In genomic region chr2:34901726-34902125, GRCm38 (mm10) we compare ENCODE assay signal across 32 mouse cellular contexts. TPM values are rescaled to one million over a fixed set of nuclear protein-coding genes. Genes with fewer than 3 reads are reported as not detected.
A peak's percentile ranks its signal among the peaks of the same experiment; 100 is the strongest.
DNase-seq lines count a peak whose midpoint lies in the region; ATAC-seq and TF ChIP-seq lines count a peak whose summit lies in the region.
"Had no signal": no experiment of that assay in that cellular context is flagged by ENCODE, and none has a peak within 500 bp of the region (broad histone marks: within the 10 kb centered on the region; RNA-seq: fewer than 3 reads in every experiment).

No protein-coding gene starts in this region.

- peak; percentile 22 to 31 for DNase-seq in cerebellum, postnatal 10 days
- no peak for DNase-seq in cerebellum, adult 11-12 months
- DNase-seq in liver, postnatal 0 days: no peak
- no peak for DNase-seq in liver
- DNase-seq in stomach, postnatal 0 days (ENCODE audit: low spot score): no peak
- no peak for DNase-seq in right cerebral cortex, adult 18-20 months
- DNase-seq: adrenal gland, adult 8-10 months; cerebellum, adult 9-11 months; gastrocnemius, postnatal 14 days; heart, postnatal 36 days; kidney, adult 9 months; kidney, postnatal 14 days; lung, postnatal 4 days; right cerebral cortex, postnatal 14 days; thymus, adult 18-20 months; thymus, postnatal 25 days had no signal

- no peak overlapping the region for H3K27ac ChIP-seq in liver, postnatal 0 days (ENCODE audit: low read depth)
- no peak overlapping the region for H3K27ac ChIP-seq in ES-Bruce4 (ENCODE audit: insufficient read depth, low read length)
- no peak overlapping the region for H3K27ac ChIP-seq in stomach, postnatal 0 days (replicated peaks)
- H3K27ac ChIP-seq: forebrain, embryonic 12.5 days; heart, embryonic 10.5 days; heart, embryonic 15.5 days; hindbrain, embryonic 12.5 days; hindbrain, postnatal 0 days; left cerebral cortex, adult 2 months; limb, embryonic 12.5 days; liver, embryonic 15.5 days; midbrain, embryonic 13.5 days had no signal

- no peak overlapping the region for H3K4me2 ChIP-seq in liver, postnatal 0 days (ENCODE audit: low read depth, low read length)
- H3K4me2 ChIP-seq in stomach, postnatal 0 days (replicated peaks; ENCODE audit: low read depth): no peak overlapping the region
- H3K4me2 ChIP-seq: forebrain, embryonic 12.5 days; heart, embryonic 15.5 days; hindbrain, embryonic 12.5 days; limb, embryonic 12.5 days; liver, embryonic 15.5 days; lung, embryonic 15.5 days; midbrain, embryonic 13.5 days had no signal

- 78% methylated on average over 4 of the region's 4 CpGs for WGBS in liver, postnatal 0 days (ENCODE audit: insufficient replicate concordance)
- 78% methylated on average over 4 of the region's 4 CpGs for WGBS in stomach, postnatal 0 days

- no peak overlapping the region for H3K9ac ChIP-seq in liver, postnatal 0 days (replicated peaks)
- no peak overlapping the region for H3K9ac ChIP-seq in ES-Bruce4 (ENCODE audit: low read depth, poor library complexity, severe bottlenecking)
- H3K9ac ChIP-seq in stomach, postnatal 0 days (ENCODE audit: low read length): no peak overlapping the region
- H3K9ac ChIP-seq: forebrain, embryonic 12.5 days; heart, embryonic 15.5 days; hindbrain, embryonic 12.5 days; limb, embryonic 12.5 days; liver, embryonic 15.5 days; lung, embryonic 15.5 days; midbrain, embryonic 13.5 days had no signal

- TF ChIP-seq EP300 in liver, postnatal 0 days (IDR thresholded peaks at IDR 0.05; ENCODE audit: low read depth): no peak
- no peak for TF ChIP-seq EP300 in ES-Bruce4 (IDR thresholded peaks at IDR 0.05; ENCODE audit: insufficient read depth, low read depth, low read length)
- TF ChIP-seq EP300 in stomach, postnatal 0 days (optimal IDR thresholded peaks at IDR 0.05): no peak

- no peak for ATAC-seq in liver, postnatal 0 days
- ATAC-seq in stomach, postnatal 0 days (ENCODE audit: low FRiP score, low TSS enrichment): no peak
- ATAC-seq: hindbrain, postnatal 0 days; intestine, embryonic 16.5 days; midbrain, embryonic 13.5 days had no signal

- H3K36me3 ChIP-seq in liver, postnatal 0 days (replicated peaks; ENCODE audit: insufficient read depth, low read length): peaks cover 14% of the 10 kb centered on the region
- H3K36me3 ChIP-seq in ES-Bruce4 (ENCODE audit: control insufficient read depth, insufficient read depth, low read length, poor library complexity, severe bottlenecking): no peaks in the 10 kb centered on the region; the same call in 1 of the 2 replicates
- H3K36me3 ChIP-seq in stomach, postnatal 0 days (ENCODE audit: control insufficient read depth, insufficient read depth, low read length): peaks cover 6% of the 10 kb centered on the region; the same call in 1 of the 2 replicates
- H3K36me3 ChIP-seq: hindbrain, embryonic 12.5 days; limb, embryonic 12.5 days; lung, embryonic 15.5 days; midbrain, embryonic 13.5 days had no signal

- peaks cover 24% of the 10 kb centered on the region for H3K4me1 ChIP-seq in liver, postnatal 0 days (ENCODE audit: insufficient read depth)
- H3K4me1 ChIP-seq in ES-Bruce4 (ENCODE audit: control insufficient read depth, insufficient read depth, low read length): no peaks in the 10 kb centered on the region
- no peaks in the 10 kb centered on the region; the same call in none of the 2 replicates for H3K4me1 ChIP-seq in stomach, postnatal 0 days (replicated peaks; ENCODE audit: control insufficient read depth, insufficient read depth)

- TF ChIP-seq CTCF in liver, postnatal 0 days (IDR thresholded peaks at IDR 0.05; ENCODE audit: low read depth): 0 out of 2 replicates have a peak, but pooled peaks have one; percentile 18
- TF ChIP-seq CTCF in ES-Bruce4 (IDR thresholded peaks at IDR 0.05; ENCODE audit: low read depth, low read length): peak; percentile 34
- TF ChIP-seq CTCF in stomach, postnatal 0 days (IDR thresholded peaks at IDR 0.05; ENCODE audit: low read depth): peak; percentile 20; the same call in 1 of the 2 replicates

- no peak for TF ChIP-seq POLR2A in ES-Bruce4 (IDR thresholded peaks at IDR 0.05; ENCODE audit: insufficient read depth, low read length)

- H3K9me3 ChIP-seq in liver, postnatal 0 days (ENCODE audit: low read length): no peaks in the 10 kb centered on the region
- no peaks in the 10 kb centered on the region for H3K9me3 ChIP-seq in ES-Bruce4 (replicated peaks; ENCODE audit: control insufficient read depth, insufficient read depth, low read length, poor library complexity, severe bottlenecking)
- no peaks in the 10 kb centered on the region for H3K9me3 ChIP-seq in stomach, postnatal 0 days (ENCODE audit: control insufficient read depth, low read length)
- H3K9me3 ChIP-seq: forebrain, embryonic 12.5 days; heart, embryonic 10.5 days; heart, embryonic 15.5 days; hindbrain, embryonic 12.5 days; limb, embryonic 12.5 days; liver, embryonic 15.5 days; lung, embryonic 15.5 days; megakaryocyte, embryonic 14.5 days; midbrain, embryonic 13.5 days had no signal

- no peaks in the 10 kb centered on the region for H3K27me3 ChIP-seq in liver, postnatal 0 days (ENCODE audit: insufficient read depth, low read length)
- H3K27me3 ChIP-seq in ES-Bruce4 (ENCODE audit: control insufficient read depth, insufficient read depth, low read length, poor library complexity, severe bottlenecking): no peaks in the 10 kb centered on the region
- H3K27me3 ChIP-seq in stomach, postnatal 0 days (ENCODE audit: control insufficient read depth, insufficient read depth, low read length): no peaks in the 10 kb centered on the region
- H3K27me3 ChIP-seq: heart, embryonic 15.5 days; hindbrain, embryonic 12.5 days; liver, embryonic 15.5 days; lung, embryonic 15.5 days had no signal

- H3K4me3 ChIP-seq in liver, postnatal 0 days (ENCODE audit: low read depth, low read length): no peak overlapping the region
- no peak overlapping the region for H3K4me3 ChIP-seq in ES-Bruce4 (ENCODE audit: low read depth, low read length)
- no peak overlapping the region for H3K4me3 ChIP-seq in stomach, postnatal 0 days (ENCODE audit: low read depth, low read length)
- H3K4me3 ChIP-seq: erythroblast, embryonic 14.5 days; forebrain, embryonic 12.5 days; heart, embryonic 10.5 days; heart, embryonic 15.5 days; hindbrain, embryonic 12.5 days; left cerebral cortex, adult 2 months; limb, embryonic 12.5 days; liver, embryonic 15.5 days; lung, embryonic 15.5 days; megakaryocyte, embryonic 14.5 days; midbrain, embryonic 13.5 days had no signal

RNA-seq across cellular contexts. Expression of gene Phf19, which starts 12.1 kb away (rescaled TPM):
- polyA plus RNA-seq in liver, postnatal 0 days (2015; fragmentation: Nextera tagmentation; extraction: Ambion mirVana): 1.1 and 1.3 TPM in 2 replicates
- polyA plus RNA-seq in ES-Bruce4 (2011; ENCODE audit: insufficient read depth, insufficient read length, low read depth, missing spikeins): 10.3 and 11.8 TPM in 2 replicates
- 3.5 and 3.7 TPM in 2 replicates for polyA plus RNA-seq in stomach, postnatal 0 days (2015; fragmentation: Nextera tagmentation; extraction: Ambion mirVana)

RNA-seq across cellular contexts. Expression of gene Psmd5, which starts 27.0 kb away (rescaled TPM):
- 36.0 and 37.3 TPM in 2 replicates for polyA plus RNA-seq in liver, postnatal 0 days (2015; fragmentation: Nextera tagmentation; extraction: Ambion mirVana)
- 63.9 and 77.6 TPM in 2 replicates for polyA plus RNA-seq in ES-Bruce4 (2011; ENCODE audit: insufficient read depth, insufficient read length, low read depth, missing spikeins)
- polyA plus RNA-seq in stomach, postnatal 0 days (2015; fragmentation: Nextera tagmentation; extraction: Ambion mirVana): 55.5 and 55.9 TPM in 2 replicates

RNA-seq across cellular contexts. Expression of gene Cutal, which starts 27.5 kb away (rescaled TPM):
- polyA plus RNA-seq in liver, postnatal 0 days (2015; fragmentation: Nextera tagmentation; extraction: Ambion mirVana): 7.2 and 8.5 TPM in 2 replicates
- 1.9 and 7.4 TPM in 2 replicates for polyA plus RNA-seq in ES-Bruce4 (2011; ENCODE audit: insufficient read depth, insufficient read length, low read depth, missing spikeins)
- polyA plus RNA-seq in stomach, postnatal 0 days (2015; fragmentation: Nextera tagmentation; extraction: Ambion mirVana): 0.55 and 0.81 TPM in 2 replicates
- polyA plus RNA-seq: embryonic facial prominence, embryonic 14.5 days; erythroblast, embryonic 14.5 days; forebrain, embryonic 12.5 days; neural tube, embryonic 14.5 days had no signal

RNA-seq across cellular contexts. Expression of gene Traf1, which starts 59.8 kb away (rescaled TPM):
- polyA plus RNA-seq in liver, postnatal 0 days (2015; fragmentation: Nextera tagmentation; extraction: Ambion mirVana): 0.34 and 0.43 TPM in 2 replicates
- polyA plus RNA-seq in ES-Bruce4 (2011; ENCODE audit: insufficient read depth, insufficient read length, low read depth, missing spikeins): 1.2 and 5.1 TPM in 2 replicates
- polyA plus RNA-seq in stomach, postnatal 0 days (2015; fragmentation: Nextera tagmentation; extraction: Ambion mirVana): 1.7 and 2.2 TPM in 2 replicates
- polyA plus RNA-seq: erythroblast, embryonic 14.5 days had no signal

Comparison
In these comparisons a context has a peak if more than half of its experiments do, and no peak if none do; other contexts are left out.
1. DNase-seq: peak in cerebellum, postnatal 10 days (2 of 2); none in cerebellum, adult 11-12 months (single experiment), liver, postnatal 0 days (single experiment), liver (single experiment), stomach, postnatal 0 days (single experiment) and right cerebral cortex, adult 18-20 months (single experiment).
2. Peak in every context shown above with its lines, with median percentiles within 50 percentile points of each other: CTCF ChIP-seq.